Mouse (Mus musculus) lung, postnatal 0 days (tissue): ENCODE measurements around the gene Ccdc3. TPM values are rescaled to one million over a fixed set of nuclear protein-coding genes. Genes with fewer than 3 reads are reported as not detected.

Experiments
- ATAC-seq: fragments of 200-750 bp; cut with Nextera tagmentation; 2 replicates; pipeline ENCODE4 v1.8.0; 2017; ENCODE audit warnings: moderate library complexity
- DNase-seq: peaks from one replicate; pipeline ENCODE4 v3.0.0-alpha.2; 2016; ENCODE audit warnings: low spot score
- H3K27ac ChIP-seq: fragments of 300-500 bp; sonication (generic); 2 replicates; pipeline ENCODE4 v1.5.1; 2014; ENCODE audit warnings: antibody characterized with exemption, mild to moderate bottlenecking, low read length, mixed read lengths
- H3K27me3 ChIP-seq: fragments of 300-500 bp; sonication (generic); replicated peaks from 2 replicates; pipeline ENCODE4 v1.6.1; 2014; ENCODE audit warnings: low read length, mixed read lengths; ENCODE audit not compliant: insufficient read depth
- H3K36me3 ChIP-seq: fragments of 300-500 bp; sonication (generic); 2 replicates; pipeline ENCODE4 v1.6.1; 2014; ENCODE audit warnings: low read length, mixed read lengths; ENCODE audit not compliant: insufficient read depth
- H3K4me1 ChIP-seq: fragments of 300-500 bp; sonication (generic); 2 replicates; pipeline ENCODE4 v1.6.1; 2014; ENCODE audit warnings: antibody characterized with exemption, low read depth, low read length, mixed read lengths; ENCODE audit not compliant: insufficient read depth
- H3K4me2 ChIP-seq: fragments of 300-500 bp; sonication (generic); replicated peaks from 2 replicates; pipeline ENCODE4 v1.6.1; 2014; ENCODE audit warnings: low read depth, mild to moderate bottlenecking, low read length, moderate library complexity, mixed read lengths
- H3K4me3 ChIP-seq: fragments of 300-500 bp; sonication (generic); 2 replicates; pipeline ENCODE4 v1.5.1; 2014; ENCODE audit warnings: low read depth, low read length
- H3K9ac ChIP-seq: fragments of 300-500 bp; sonication (generic); replicated peaks from 2 replicates; pipeline ENCODE4 v1.6.1; 2014; ENCODE audit warnings: low read depth, mild to moderate bottlenecking
- H3K9me3 ChIP-seq: fragments of 300-500 bp; sonication (generic); 2 replicates; pipeline ENCODE4 v1.6.1; 2016; ENCODE audit warnings: low read length, mixed read lengths
- CTCF ChIP-seq: IDR thresholded peaks from 2 replicates; pipeline ENCODE4 v1.5.1; 2016; ENCODE audit warnings: antibody characterized with exemption, mild to moderate bottlenecking
- EP300 ChIP-seq: IDR thresholded peaks from 2 replicates; pipeline ENCODE4 v1.6.1; 2016; ENCODE audit warnings: antibody characterized with exemption, mild to moderate bottlenecking, control low read depth
- WGBS: fragments of 180-500 bp; shearing (Covaris S2); extraction: QIAGEN DNeasy Blood & Tissue Kit; methylation state at CpG from one replicate; pipeline ENCODE4 v1.1.7; 2014; 5-methylcytosine and 5-hydroxymethylcytosine counted together
- polyA plus RNA-seq: library from polyadenylated mRNA; unstranded; fragments of >200 nt; fragmentation: Nextera tagmentation; extraction: Ambion mirVana; gene quantifications from 2 replicates; pipeline ENCODE4 v1.2.1, GENCODE M21; 2015

The Ccdc3 gene
- polyA plus RNA-seq, 1 experiment from 2014 or later = 6.5 TPM

GRCm38 (mm10) chr2:5181462-5182443 lies 44.2 kb downstream of the Ccdc3 start:
- no peak overlapping the region for H3K9ac ChIP-seq
- H3K27me3 ChIP-seq = no peaks in the 10 kb centered on the region
- H3K36me3 ChIP-seq = no peaks in the 10 kb centered on the region
- ATAC-seq (no peak), DNase-seq (no peak)
- no peaks in the 10 kb centered on the region for H3K4me1 ChIP-seq
- 55% methylated on average over 5 of the region's 5 CpGs for WGBS
- H3K9me3 ChIP-seq = no peaks in the 10 kb centered on the region
- H3K4me2 ChIP-seq = no peak overlapping the region
- no peak for TF ChIP-seq EP300
- no peak overlapping the region for H3K4me3 ChIP-seq
- H3K27ac ChIP-seq = no peak overlapping the region

- DNase-seq (no peak), ATAC-seq (no peak)
- no peak overlapping the region for H3K9ac ChIP-seq
- no peaks in the 10 kb centered on the region for H3K9me3 ChIP-seq
- H3K27ac ChIP-seq = no peak overlapping the region
- no peak overlapping the region for H3K4me2 ChIP-seq
- H3K27me3 ChIP-seq = no peaks in the 10 kb centered on the region
- H3K36me3 ChIP-seq = no peaks in the 10 kb centered on the region
- no peaks in the 10 kb centered on the region for H3K4me1 ChIP-seq
- H3K4me3 ChIP-seq = no peak overlapping the region
- 41% methylated on average over 4 of the region's 4 CpGs for WGBS
- TF ChIP-seq CTCF (no peak), EP300 (no peak)
Measured at GRCm38 (mm10) chr2:5184166-5184565, 46.6 kb downstream of the Ccdc3 start.

DNA sequence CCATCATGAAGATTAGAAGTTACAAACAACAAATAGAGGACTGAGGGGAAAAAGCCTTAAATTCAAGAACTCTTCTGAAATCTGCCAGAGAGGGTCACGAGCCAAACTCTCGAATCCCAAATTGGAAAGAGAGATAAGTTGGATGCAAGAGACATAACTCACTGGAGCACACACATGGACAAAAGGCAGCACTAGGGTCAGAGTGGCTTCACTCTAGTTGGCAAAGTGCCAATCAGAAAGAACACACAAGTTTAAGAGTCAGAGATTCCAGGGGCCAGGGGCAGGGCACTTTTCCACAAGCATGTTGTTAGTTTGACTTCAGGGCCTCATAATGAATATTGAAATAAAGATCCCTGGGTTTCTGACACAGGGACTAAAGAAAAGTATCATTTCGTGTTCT lies 48.1 kb downstream of the Ccdc3 start:
- Histone ChIP-seq H3K9ac (no peak overlapping the region), H3K9me3 (no peaks in the 10 kb centered on the region), H3K4me2 (no peak overlapping the region), H3K4me3 (no peak overlapping the region), H3K36me3 (no peaks in the 10 kb centered on the region), H3K27ac (no peak overlapping the region), H3K27me3 (no peaks in the 10 kb centered on the region), H3K4me1 (no peaks in the 10 kb centered on the region)
- 59% methylated on average over 3 of the region's 3 CpGs for WGBS
- ATAC-seq (no peak), DNase-seq (peak; percentile 9)
- TF ChIP-seq CTCF = no peak
- no peak for TF ChIP-seq EP300

DNA sequence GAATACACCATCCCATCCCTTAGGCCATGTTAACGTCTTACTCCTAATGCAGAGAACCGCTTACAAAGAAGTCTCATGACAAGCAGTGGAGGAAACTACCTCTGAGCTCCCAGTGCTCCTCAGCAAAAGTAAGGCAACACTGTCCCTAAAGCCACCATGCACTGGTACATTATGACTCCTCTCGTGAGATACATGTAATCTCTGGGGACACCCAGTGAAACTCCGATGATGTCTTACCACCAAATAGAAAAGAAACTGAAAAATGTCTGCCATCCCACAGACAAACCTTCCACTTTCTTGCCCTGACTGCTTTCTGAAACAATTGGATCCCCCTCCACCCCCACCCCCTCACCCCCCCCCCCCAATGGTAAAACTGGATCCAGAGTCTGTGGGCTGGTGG lies 54.6 kb downstream of the Ccdc3 start:
- no peak for ATAC-seq
- H3K4me1 ChIP-seq = no peaks in the 10 kb centered on the region
- H3K9me3 ChIP-seq = no peaks in the 10 kb centered on the region
- WGBS = 83% methylated on average over 4 of the region's 4 CpGs
- TF ChIP-seq EP300 = no peak
- no peak for TF ChIP-seq CTCF
- no peak for DNase-seq
- no peaks in the 10 kb centered on the region for H3K36me3 ChIP-seq
- H3K4me3 ChIP-seq = no peak overlapping the region
- H3K9ac ChIP-seq = no peak overlapping the region
- no peaks in the 10 kb centered on the region for H3K27me3 ChIP-seq
- H3K27ac ChIP-seq = no peak overlapping the region
- no peak overlapping the region for H3K4me2 ChIP-seq

- no peaks in the 10 kb centered on the region for H3K36me3 ChIP-seq
- no peaks in the 10 kb centered on the region for H3K4me1 ChIP-seq
- H3K27me3 ChIP-seq = no peaks in the 10 kb centered on the region
- ATAC-seq (no peak), DNase-seq (no peak)
- H3K9ac ChIP-seq = no peak overlapping the region
- WGBS = 75% methylated on average over 4 of the region's 4 CpGs
- H3K4me3 ChIP-seq = no peak overlapping the region
- H3K27ac ChIP-seq = no peak overlapping the region
- TF ChIP-seq EP300 (no peak), CTCF (no peak)
- H3K9me3 ChIP-seq = no peaks in the 10 kb centered on the region
- no peak overlapping the region for H3K4me2 ChIP-seq
Measured at GRCm38 (mm10) chr2:5193071-5193470, 55.5 kb downstream of the Ccdc3 start.

DNA sequence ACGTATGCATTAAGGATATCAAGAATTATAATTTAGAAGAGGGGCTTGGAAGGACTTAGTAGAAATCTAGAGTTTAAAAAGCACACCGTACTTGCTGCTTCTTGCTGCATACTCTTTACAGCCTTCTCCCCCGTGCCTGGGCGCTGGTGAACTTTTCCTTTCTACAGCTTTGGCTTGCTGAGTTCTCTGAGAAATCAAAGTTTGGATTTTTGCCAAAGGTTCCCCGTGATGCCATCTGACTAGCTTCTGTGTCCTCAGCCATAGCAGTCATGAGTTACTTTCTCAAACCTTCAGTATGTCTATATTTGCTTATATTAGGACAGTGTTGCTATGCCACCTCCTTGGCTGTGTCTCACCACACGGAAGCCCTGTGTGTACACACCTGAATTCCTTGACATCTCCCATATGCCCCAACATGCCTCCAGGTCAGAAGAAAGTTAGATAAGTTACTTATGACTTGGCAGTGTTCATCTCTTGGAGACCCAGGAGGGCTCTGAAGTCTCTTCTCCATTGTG lies 57.2 kb downstream of the Ccdc3 start:
- no peak for TF ChIP-seq CTCF
- no peak for TF ChIP-seq EP300
- Histone ChIP-seq H3K9ac (no peak overlapping the region), H3K27me3 (no peaks in the 10 kb centered on the region), H3K4me2 (no peak overlapping the region), H3K36me3 (no peaks in the 10 kb centered on the region), H3K27ac (no peak overlapping the region), H3K4me3 (no peak overlapping the region), H3K9me3 (no peaks in the 10 kb centered on the region), H3K4me1 (no peaks in the 10 kb centered on the region)
- no peak for ATAC-seq
- DNase-seq = no peak
- WGBS = 46% methylated on average over 6 of the region's 6 CpGs
